Mouse (Mus musculus): ENCODE results near the gene Ccdc96.

The Ccdc96 gene

GRCm38 (mm10) chr5:36484171-36484990, at the start of gene Ccdc96, which contains the start of gene Tada2b:
TSS of gene Ccdc96 (plus strand) at chr5:36484588.
TSS of gene Tada2b (minus strand) at chr5:36484285.
- peak; percentile 95 to 97 for DNase-seq (ENCODE audit: low read depth in 1 of 2, low spot score in 2 of 2)

GRCm38 (mm10) chr5:36436858-36437257, 47.5 kb upstream of the Ccdc96 start:
- DNase-seq (ENCODE audit: low read depth in 1 of 2, low spot score in 2 of 2), result no peak

- DNase-seq (ENCODE audit: low read depth in 1 of 2, low spot score in 2 of 2), result no peak
Measured at GRCm38 (mm10) chr5:36440741-36441140, 43.6 kb upstream of the Ccdc96 start.

GRCm38 (mm10) chr5:36444611-36445010, 39.8 kb upstream of the Ccdc96 start:
- no peak for DNase-seq (ENCODE audit: low read depth in 1 of 2, low spot score in 2 of 2)

GRCm38 (mm10) chr5:36445028-36445427, 39.4 kb upstream of the Ccdc96 start:
- DNase-seq (ENCODE audit: low read depth in 1 of 2, low spot score in 2 of 2), result no peak

- DNase-seq (ENCODE audit: low read depth in 1 of 2, low spot score in 2 of 2), result no peak
Measured at GRCm38 (mm10) chr5:36446166-36446890, 38.1 kb upstream of the Ccdc96 start.

GRCm38 (mm10) chr5:36447872-36448271, 36.5 kb upstream of the Ccdc96 start:
- DNase-seq (ENCODE audit: low read depth in 1 of 2, low spot score in 2 of 2), result no peak

GRCm38 (mm10) chr5:36449710-36450358, 34.6 kb upstream of the Ccdc96 start:
- DNase-seq (ENCODE audit: low read depth in 1 of 2, low spot score in 2 of 2), result no peak

- DNase-seq (ENCODE audit: low read depth in 1 of 2, low spot score in 2 of 2), result no peak
Measured at GRCm38 (mm10) chr5:36451119-36451518, 33.3 kb upstream of the Ccdc96 start.

GRCm38 (mm10) chr5:36451872-36452389, 32.5 kb upstream of the Ccdc96 start:
- DNase-seq (ENCODE audit: low read depth in 1 of 2, low spot score in 2 of 2), result no peak

GRCm38 (mm10) chr5:36452821-36453220, 31.6 kb upstream of the Ccdc96 start:
- DNase-seq (ENCODE audit: low read depth in 1 of 2, low spot score in 2 of 2), result no peak

- DNase-seq (ENCODE audit: low read depth in 1 of 2, low spot score in 2 of 2), result no peak
Measured at GRCm38 (mm10) chr5:36457706-36458105, 26.7 kb upstream of the Ccdc96 start.

- DNase-seq (ENCODE audit: low read depth in 1 of 2, low spot score in 2 of 2), result no peak
Measured at GRCm38 (mm10) chr5:36458926-36459325, 25.5 kb upstream of the Ccdc96 start.

GRCm38 (mm10) chr5:36460712-36461111, 23.7 kb upstream of the Ccdc96 start:
- DNase-seq (ENCODE audit: low read depth in 1 of 2, low spot score in 2 of 2), result no peak

- no peak for DNase-seq (ENCODE audit: low read depth in 1 of 2, low spot score in 2 of 2)
Measured at GRCm38 (mm10) chr5:36461231-36461630, 23.2 kb upstream of the Ccdc96 start.

- peak; percentile 45 to 75 for DNase-seq (ENCODE audit: low read depth in 1 of 2, low spot score in 2 of 2)
Measured at GRCm38 (mm10) chr5:36462810-36463209, 21.6 kb upstream of the Ccdc96 start.

- DNase-seq (ENCODE audit: low read depth in 1 of 2, low spot score in 2 of 2), result no peak
Measured at GRCm38 (mm10) chr5:36463391-36463790, 21.0 kb upstream of the Ccdc96 start.

- DNase-seq (ENCODE audit: low read depth in 1 of 2, low spot score in 2 of 2), result peak; percentile 95 to 99
Measured at GRCm38 (mm10) chr5:36464709-36465661, 19.4 kb upstream of the Ccdc96 start, which contains the start of gene Grpel1. TSS of gene Grpel1 (plus strand) at chr5:36464998.

GRCm38 (mm10) chr5:36465889-36466288, 18.5 kb upstream of the Ccdc96 start:
- DNase-seq (ENCODE audit: low read depth in 1 of 2, low spot score in 2 of 2), result no peak

GRCm38 (mm10) chr5:36471206-36471605, 13.2 kb upstream of the Ccdc96 start:
- DNase-seq (ENCODE audit: low read depth in 1 of 2, low spot score in 2 of 2), result no peak

All from monocyte, adult 2 months (primary cell).